Mouse (Mus musculus): ENCODE measurements around the gene Tfam. TPM values are rescaled to one million over a fixed set of nuclear protein-coding genes. Genes with fewer than 3 reads are reported as not detected.

Tfam gene
- total RNA-seq, 2 experiments from 2014 or later: 37.4 to 44.4 TPM

- peak; percentile 77 to 92 for DNase-seq (ENCODE audit: low spot score in 2 of 2)
These were observed 12.2 kb downstream of the Tfam start for GRCm38 (mm10) chr10:71225894-71226293.

- no peak for DNase-seq (ENCODE audit: low spot score in 2 of 2)
These were observed 15.0 kb downstream of the Tfam start for GRCm38 (mm10) chr10:71223101-71223500.

- DNase-seq (ENCODE audit: low spot score in 2 of 2): no peak
These were observed 15.4 kb downstream of the Tfam start for GRCm38 (mm10) chr10:71222639-71223038.

GRCm38 (mm10) chr10:71218228-71218892 lies 19.7 kb downstream of the Tfam start:
- peak; percentile 66 to 94 for DNase-seq (ENCODE audit: low spot score in 2 of 2)

GRCm38 (mm10) chr10:71215996-71216395 lies 22.1 kb downstream of the Tfam start:
- DNase-seq (ENCODE audit: low spot score in 2 of 2): no peak

GRCm38 (mm10) chr10:71201512-71201911 lies 36.6 kb downstream of the Tfam start:
- no peak for DNase-seq (ENCODE audit: low spot score in 2 of 2)

- peak; percentile 7 to 52 for DNase-seq (ENCODE audit: low spot score in 2 of 2)
These were observed 37.1 kb downstream of the Tfam start for GRCm38 (mm10) chr10:71200964-71201363.

- DNase-seq (ENCODE audit: low spot score in 2 of 2): no peak
These were observed 39.4 kb downstream of the Tfam start for GRCm38 (mm10) chr10:71198676-71199075.

- no peak for DNase-seq (ENCODE audit: low spot score in 2 of 2)
These were observed 40.9 kb downstream of the Tfam start for GRCm38 (mm10) chr10:71197036-71197785.

- no peak for DNase-seq (ENCODE audit: low spot score in 2 of 2)
These were observed 42.6 kb downstream of the Tfam start for GRCm38 (mm10) chr10:71195501-71195900.

GRCm38 (mm10) chr10:71194713-71195112 lies 43.4 kb downstream of the Tfam start:
- no peak for DNase-seq (ENCODE audit: low spot score in 2 of 2)

- no peak for DNase-seq (ENCODE audit: low spot score in 2 of 2)
These were observed 44.8 kb downstream of the Tfam start for GRCm38 (mm10) chr10:71193319-71193718.

- peak in 1 of 2 experiments; percentile 7 for DNase-seq (ENCODE audit: low spot score in 2 of 2)
These were observed 45.2 kb downstream of the Tfam start for GRCm38 (mm10) chr10:71192886-71193285.

- DNase-seq (ENCODE audit: low spot score in 2 of 2): no peak
These were observed 49.4 kb downstream of the Tfam start for GRCm38 (mm10) chr10:71188681-71189080.

- no peak for DNase-seq (ENCODE audit: low spot score in 2 of 2)
These were observed 53.0 kb downstream of the Tfam start for GRCm38 (mm10) chr10:71185059-71185458.

- no peak for DNase-seq (ENCODE audit: low spot score in 2 of 2)
These were observed 54.6 kb downstream of the Tfam start for GRCm38 (mm10) chr10:71183339-71184031.

GRCm38 (mm10) chr10:71181931-71182330 lies 56.1 kb downstream of the Tfam start:
- no peak for DNase-seq (ENCODE audit: low spot score in 2 of 2)

- no peak for DNase-seq (ENCODE audit: low spot score in 2 of 2)
These were observed 57.0 kb downstream of the Tfam start for GRCm38 (mm10) chr10:71181091-71181490.

GRCm38 (mm10) chr10:71180057-71180456 lies 58.0 kb downstream of the Tfam start:
- DNase-seq (ENCODE audit: low spot score in 2 of 2): no peak

GRCm38 (mm10) chr10:71177201-71177600 lies 60.9 kb downstream of the Tfam start:
- DNase-seq (ENCODE audit: low spot score in 2 of 2): no peak

GRCm38 (mm10) chr10:71176341-71176740 lies 61.7 kb downstream of the Tfam start:
- no peak for DNase-seq (ENCODE audit: low spot score in 2 of 2)

All from layer of hippocampus, adult 18-20 months (tissue).